Mouse (Mus musculus) hindbrain, postnatal 0 days (tissue): ENCODE data around the gene Dnah14. TPM values are rescaled to one million over a fixed set of nuclear protein-coding genes. Genes with fewer than 3 reads are reported as not detected.
"Not testable (repeated sequence)": the region's sequence is repeated elsewhere in the genome, so short reads cannot be mapped to it uniquely, and the experiment has no call there.

ENCODE experiments used
- ATAC-seq: fragments of 200-750 bp; cut with Nextera tagmentation; 2 replicates; pipeline ENCODE4 v1.8.0; 2017; ENCODE audit warnings: mild to moderate bottlenecking, moderate TSS enrichment, moderate library complexity
- DNase-seq: peaks from one replicate; pipeline ENCODE4 v3.0.0-alpha.2; 2015; ENCODE audit warnings: low spot score
- H3K27ac ChIP-seq: fragments of 300-500 bp; sonication (generic); 2 replicates; pipeline ENCODE4 v1.5.1; 2014; ENCODE audit warnings: mild to moderate bottlenecking
- H3K27me3 ChIP-seq: fragments of 300-500 bp; sonication (generic); 2 replicates; pipeline ENCODE4 v1.6.1; 2014; ENCODE audit warnings: low read length, mixed read lengths; ENCODE audit not compliant: insufficient read depth
- H3K36me3 ChIP-seq: fragments of 300-500 bp; sonication (generic); 2 replicates; pipeline ENCODE4 v1.6.1; 2014; ENCODE audit warnings: low read length, mixed read lengths; ENCODE audit not compliant: insufficient read depth
- H3K4me1 ChIP-seq: fragments of 300-500 bp; sonication (generic); 2 replicates; pipeline ENCODE4 v1.6.1; 2014; ENCODE audit warnings: antibody characterized with exemption, low read length, mixed read lengths; ENCODE audit not compliant: insufficient read depth
- H3K4me2 ChIP-seq: fragments of 300-500 bp; sonication (generic); 2 replicates; pipeline ENCODE4 v1.6.1; 2014; ENCODE audit warnings: low read depth, mild to moderate bottlenecking, low read length, moderate library complexity, mixed read lengths
- H3K4me3 ChIP-seq: fragments of 300-500 bp; sonication (generic); 2 replicates; pipeline ENCODE4 v1.5.1; 2014; ENCODE audit warnings: low read length
- H3K9ac ChIP-seq: fragments of 300-500 bp; sonication (generic); replicated peaks from 2 replicates; pipeline ENCODE4 v1.6.1; 2014; ENCODE audit warnings: mild to moderate bottlenecking, low read length, moderate library complexity, mixed read lengths
- H3K9me3 ChIP-seq: fragments of 300-500 bp; sonication (generic); 2 replicates; pipeline ENCODE4 v1.6.1; 2016; ENCODE audit warnings: low read length, mixed read lengths
- CTCF ChIP-seq: IDR thresholded peaks from 2 replicates; pipeline ENCODE4 v1.5.1; 2016; ENCODE audit warnings: antibody characterized with exemption, control low read depth, low read depth
- WGBS: fragments of 180-500 bp; shearing (Covaris S2); extraction: QIAGEN DNeasy Blood & Tissue Kit; methylation state at CpG from one replicate; pipeline ENCODE4 v1.1.7; 2014; 5-methylcytosine and 5-hydroxymethylcytosine counted together
- polyA plus RNA-seq: library from polyadenylated mRNA; unstranded; fragments of >200 nt; fragmentation: Nextera tagmentation; extraction: Ambion mirVana; gene quantifications from 2 replicates; pipeline ENCODE4 v1.2.1, GENCODE M21; 2015
- total RNA-seq: library from RNA; depleted of rRNA; stranded (reverse); fragments of >200 nt; gene quantifications from 2 replicates; pipeline ENCODE4 v1.2.3, GENCODE M21; 2014

Gene Dnah14
- total and polyA plus RNA-seq, 2 experiments from 2014 or later: 0.05 to 0.80 TPM

DNA sequence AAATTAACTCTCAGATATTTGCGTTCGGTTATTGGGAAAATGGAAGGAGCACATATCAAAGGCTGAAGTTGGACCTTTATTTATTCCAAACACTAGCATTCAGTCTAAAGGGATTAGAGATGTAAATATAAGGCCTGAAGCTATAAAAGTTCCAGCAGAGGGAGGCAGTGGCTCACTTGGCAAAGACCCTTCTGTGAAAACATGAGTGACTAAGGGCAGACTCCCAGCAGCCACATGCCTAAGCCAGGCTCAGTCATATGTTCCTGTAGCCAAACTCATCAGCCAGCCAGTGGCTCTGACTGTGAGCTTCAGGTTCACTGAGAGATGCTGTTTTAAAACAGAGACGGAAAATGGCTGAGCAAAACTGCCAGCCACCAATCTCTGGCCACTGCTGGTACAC is 195.5 kb downstream of the Dnah14 start:
- H3K4me1 ChIP-seq: no peaks in the 10 kb centered on the region
- no peak overlapping the region for H3K4me3 ChIP-seq
- ATAC-seq: no peak
- no peak overlapping the region for H3K9ac ChIP-seq
- H3K27me3 ChIP-seq: no peaks in the 10 kb centered on the region
- H3K36me3 ChIP-seq: no peaks in the 10 kb centered on the region
- no peak for TF ChIP-seq CTCF
- no peak overlapping the region for H3K4me2 ChIP-seq
- 90% methylated on average over 3 of the region's 3 CpGs for WGBS
- H3K9me3 ChIP-seq: no peaks in the 10 kb centered on the region
- DNase-seq: no peak
- H3K27ac ChIP-seq: no peak overlapping the region

DNA sequence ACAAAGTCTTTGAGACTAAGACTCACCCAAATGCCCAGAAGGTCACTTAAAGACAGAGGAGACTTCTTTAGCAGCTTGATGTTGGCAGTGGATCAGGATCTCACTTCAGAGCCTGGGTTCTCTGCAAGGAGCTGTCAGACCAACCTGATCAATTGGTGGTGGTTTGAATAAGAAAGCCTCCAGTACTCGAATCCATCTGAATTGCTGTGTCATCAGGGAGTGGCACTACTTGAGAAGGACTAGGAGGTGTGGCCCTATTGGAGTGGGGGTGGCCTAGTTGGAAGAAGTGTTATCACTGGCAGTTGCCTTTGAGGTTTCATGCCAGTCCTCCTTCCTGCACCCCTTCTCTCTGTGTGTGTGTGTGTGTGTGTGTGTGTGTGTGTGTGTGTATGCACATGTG is 200.2 kb downstream of the Dnah14 start:
- Histone ChIP-seq H3K27ac (no peak overlapping the region), H3K4me1 (no peaks in the 10 kb centered on the region), H3K36me3 (no peaks in the 10 kb centered on the region), H3K9ac (no peak overlapping the region), H3K4me3 (no peak overlapping the region), H3K9me3 (no peaks in the 10 kb centered on the region), H3K4me2 (no peak overlapping the region), H3K27me3 (no peaks in the 10 kb centered on the region)
- DNase-seq (no peak), ATAC-seq (no peak)
- 65% methylated on average over 1 of the region's 1 CpGs for WGBS
- no peak for TF ChIP-seq CTCF

- H3K9ac ChIP-seq, H3K4me1 ChIP-seq, H3K36me3 ChIP-seq, H3K4me2 ChIP-seq, H3K4me3 ChIP-seq, DNase-seq, H3K27ac ChIP-seq, H3K9me3 ChIP-seq, ATAC-seq, H3K27me3 ChIP-seq: not testable (repeated sequence)
- 94% methylated on average over 11 of the region's 11 CpGs for WGBS
Measured at GRCm38 (mm10) chr1:181782600-181782999, 206.2 kb downstream of the Dnah14 start.

DNA sequence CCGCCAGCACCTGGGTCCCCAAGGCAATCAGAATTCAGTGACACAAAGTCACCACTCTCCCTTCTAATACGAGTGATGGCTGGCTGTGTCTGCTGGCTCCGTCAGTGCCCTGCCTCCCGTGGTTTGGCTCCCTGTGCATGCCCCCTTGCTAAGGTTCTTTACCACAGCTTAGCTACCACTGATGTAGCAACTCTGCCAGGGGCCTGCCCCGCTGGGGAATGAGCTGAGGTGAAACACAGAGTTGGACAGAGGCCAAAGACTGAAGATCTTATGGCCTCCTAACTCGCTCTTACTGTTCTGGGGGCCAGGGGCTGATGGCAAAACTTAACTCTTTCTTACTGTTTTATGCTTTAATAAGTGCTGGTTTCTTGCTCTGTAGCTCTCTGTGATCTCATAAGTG is 213.6 kb downstream of the Dnah14 start:
- Histone ChIP-seq H3K9ac (no peak overlapping the region), H3K27me3 (no peaks in the 10 kb centered on the region), H3K4me2 (no peak overlapping the region), H3K36me3 (no peaks in the 10 kb centered on the region), H3K27ac (no peak overlapping the region), H3K9me3 (no peaks in the 10 kb centered on the region), H3K4me3 (no peak overlapping the region), H3K4me1 (0 out of 2 replicates have a peak, but pooled peaks cover 5% of the 10 kb centered on the region)
- ATAC-seq (no peak), DNase-seq (no peak)
- no peak for TF ChIP-seq CTCF
- WGBS: 26% methylated on average over 6 of the region's 6 CpGs

GRCm38 (mm10) chr1:181793541-181793940 is 217.2 kb downstream of the Dnah14 start:
- H3K36me3 ChIP-seq: no peaks in the 10 kb centered on the region
- H3K4me3 ChIP-seq: no peak overlapping the region
- TF ChIP-seq CTCF: no peak
- no peaks in the 10 kb centered on the region for H3K9me3 ChIP-seq
- 16% methylated on average over 2 of the region's 2 CpGs for WGBS
- DNase-seq (peak; percentile 73), ATAC-seq (no peak)
- no peaks in the 10 kb centered on the region for H3K27me3 ChIP-seq
- H3K4me1 ChIP-seq: 0 out of 2 replicates have a peak, but pooled peaks cover 5% of the 10 kb centered on the region
- no peak overlapping the region for H3K9ac ChIP-seq
- no peak overlapping the region for H3K27ac ChIP-seq
- H3K4me2 ChIP-seq: no peak overlapping the region

DNA sequence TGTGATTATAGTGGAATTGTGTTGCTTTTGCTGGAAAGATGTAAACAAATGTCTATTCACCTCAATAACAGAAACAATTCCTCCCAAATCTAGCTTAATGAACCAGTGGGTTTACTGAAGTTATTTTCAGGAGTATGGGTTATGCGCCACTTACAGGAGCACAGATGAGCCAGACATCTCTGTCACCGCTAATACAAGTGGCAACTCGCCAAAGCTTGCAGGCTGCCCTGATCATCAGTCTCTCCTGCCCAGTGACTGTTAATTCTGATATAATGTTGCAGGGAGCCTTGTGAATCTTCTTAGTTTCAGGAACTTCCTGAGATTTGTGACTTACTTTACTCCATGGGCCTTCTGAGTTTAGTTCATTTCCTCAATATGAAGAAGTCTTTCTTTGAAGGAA is 223.6 kb downstream of the Dnah14 start:
- H3K4me2 ChIP-seq: no peak overlapping the region
- no peak for TF ChIP-seq CTCF
- H3K4me3 ChIP-seq: no peak overlapping the region
- no peaks in the 10 kb centered on the region for H3K9me3 ChIP-seq
- no peaks in the 10 kb centered on the region for H3K36me3 ChIP-seq
- no peaks in the 10 kb centered on the region for H3K27me3 ChIP-seq
- no peak overlapping the region for H3K9ac ChIP-seq
- DNase-seq (peak; percentile 22), ATAC-seq (no peak)
- no peak overlapping the region for H3K27ac ChIP-seq
- WGBS: 64% methylated on average over 3 of the region's 3 CpGs
- no peaks in the 10 kb centered on the region for H3K4me1 ChIP-seq

DNA sequence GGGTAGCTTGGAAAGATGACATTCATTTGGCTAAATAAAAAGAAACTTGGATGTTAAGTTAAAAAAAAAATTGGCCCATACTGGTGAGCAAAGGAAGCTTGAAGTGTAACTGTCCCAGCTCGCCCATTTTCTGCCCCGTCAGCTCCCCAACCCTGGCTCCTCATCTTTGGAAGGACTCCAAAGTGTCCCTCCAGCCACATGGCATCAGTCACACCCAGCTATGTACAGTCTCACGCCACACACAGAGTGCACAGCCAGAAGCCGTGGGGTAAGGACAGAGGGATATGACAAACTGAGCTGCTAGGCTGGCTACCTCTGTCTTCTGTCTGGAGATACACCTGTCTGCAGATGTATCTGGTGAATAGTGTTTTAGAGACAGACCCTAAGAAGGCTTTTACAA is 224.3 kb downstream of the Dnah14 start:
- no peak overlapping the region for H3K9ac ChIP-seq
- H3K4me1 ChIP-seq: no peaks in the 10 kb centered on the region
- no peaks in the 10 kb centered on the region for H3K36me3 ChIP-seq
- 59% methylated on average over 4 of the region's 4 CpGs for WGBS
- DNase-seq (no peak), ATAC-seq (no peak)
- no peak overlapping the region for H3K27ac ChIP-seq
- no peak for TF ChIP-seq CTCF
- H3K4me3 ChIP-seq: no peak overlapping the region
- H3K9me3 ChIP-seq: no peaks in the 10 kb centered on the region
- no peak overlapping the region for H3K4me2 ChIP-seq
- H3K27me3 ChIP-seq: no peaks in the 10 kb centered on the region
